Mouse (Mus musculus) hematopoietic stem cell, adult 5-6 weeks (primary cell): ENCODE results near the gene Pcx. TPM values are rescaled to one million over a fixed set of nuclear protein-coding genes. Genes with fewer than 3 reads are reported as not detected.

ENCODE experiments used
- ATAC-seq, 2 experiments: fragments of 125-278 bp in 1 of 2; replicated peaks in 1 of 2; 2 replicates each; pipeline ENCODE4 v1.8.0; 2016 to 2017; ENCODE audit warnings: inconsistent platforms in 2 of 2, mild to moderate bottlenecking in 2 of 2, moderate number of reproducible peaks in 2 of 2, low read depth in 1 of 2, moderate TSS enrichment in 1 of 2; ENCODE audit not compliant: low FRiP score in 2 of 2, poor library complexity in 2 of 2, severe bottlenecking in 2 of 2, insufficient read depth in 1 of 2, low TSS enrichment in 1 of 2
- total RNA-seq: library from RNA; stranded (forward); fragments of 172-1452, 232-1000 nt; gene quantifications from 2 replicates; pipeline ENCODE4 v1.2.3, GENCODE M21; 2017

Gene Pcx
- total RNA-seq, 1 experiment from 2014 or later: 1.2 TPM

DNA sequence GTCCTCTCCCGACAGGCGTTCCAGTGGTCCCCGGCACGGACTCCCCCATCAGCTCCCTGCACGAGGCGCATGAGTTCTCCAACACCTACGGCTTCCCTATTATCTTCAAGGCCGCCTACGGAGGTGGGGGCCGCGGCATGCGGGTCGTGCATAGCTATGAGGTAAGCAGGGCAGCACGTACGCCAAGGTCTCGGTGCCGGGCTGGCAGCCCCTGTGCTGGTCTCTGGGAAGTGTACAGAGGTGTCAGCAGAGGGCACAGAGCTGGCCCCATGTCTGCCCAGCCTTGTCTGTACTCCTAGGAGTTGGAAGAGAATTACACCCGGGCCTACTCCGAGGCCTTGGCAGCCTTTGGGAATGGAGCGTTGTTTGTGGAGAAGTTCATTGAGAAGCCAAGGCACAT lies 92.2 kb downstream of the Pcx start:
- no peak for ATAC-seq

DNA sequence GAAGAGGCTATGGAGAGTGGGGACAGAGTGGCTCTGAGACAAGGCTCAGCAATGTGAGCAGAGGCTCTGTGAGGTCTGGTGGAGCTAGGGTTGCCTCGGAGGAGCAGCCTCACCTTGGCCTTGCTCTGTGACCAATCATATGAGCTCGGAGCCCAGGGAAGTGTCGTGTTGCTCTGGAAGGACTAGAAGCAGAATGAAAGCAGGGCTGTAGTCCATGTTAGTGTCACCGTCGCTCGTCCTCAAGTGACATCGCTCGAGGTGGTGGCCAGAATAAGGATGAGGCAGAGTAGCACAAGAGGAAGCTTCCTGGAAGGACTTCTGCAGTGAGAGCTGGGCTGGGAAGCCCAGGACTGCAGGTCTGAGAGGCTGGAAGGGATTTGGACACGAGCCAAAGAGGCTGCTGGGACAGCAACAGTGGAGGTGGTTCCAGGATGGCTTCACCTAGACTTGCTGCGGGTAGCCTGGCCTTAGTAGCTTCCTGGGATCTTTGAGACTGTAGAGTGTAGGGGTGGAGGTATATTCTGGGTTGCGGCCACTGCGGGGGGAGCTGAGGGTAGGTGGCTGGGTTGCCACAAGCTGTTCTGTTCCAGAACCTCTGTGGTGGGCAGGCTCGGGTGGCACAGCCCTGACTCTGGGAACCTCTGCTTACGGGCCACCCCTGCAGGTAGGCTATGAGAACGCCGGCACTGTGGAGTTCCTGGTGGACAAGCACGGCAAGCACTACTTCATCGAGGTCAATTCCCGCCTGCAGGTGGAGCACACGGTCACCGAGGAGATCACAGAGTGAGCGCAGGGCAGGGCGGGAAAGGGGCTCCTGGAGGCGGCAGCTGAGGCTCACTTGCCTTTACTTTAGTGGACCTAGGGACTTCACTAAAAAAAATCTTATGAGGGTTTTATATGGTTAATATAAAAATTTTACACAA lies 93.8 kb downstream of the Pcx start:
- ATAC-seq: peak; percentile 83 to 95

DNA sequence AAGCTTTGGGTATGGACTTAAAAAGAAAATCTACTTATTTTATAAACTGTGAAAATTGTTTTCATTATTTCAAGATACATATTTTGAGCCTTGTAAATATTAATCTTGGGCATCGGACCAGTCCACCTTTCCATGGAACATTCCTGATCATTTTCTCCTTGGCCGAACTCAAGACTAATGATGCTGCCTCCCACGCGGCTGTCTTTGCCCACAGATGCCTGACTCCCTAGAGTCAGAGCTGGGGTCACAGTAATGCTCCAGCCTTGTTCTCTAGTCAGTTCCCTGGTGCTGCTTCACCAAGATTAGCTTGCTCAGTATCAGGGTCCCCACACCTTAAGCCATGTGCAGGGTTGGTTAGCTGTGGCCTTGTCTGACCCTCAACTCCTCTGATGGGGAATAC lies 95.4 kb downstream of the Pcx start:
- no peak for ATAC-seq

DNA sequence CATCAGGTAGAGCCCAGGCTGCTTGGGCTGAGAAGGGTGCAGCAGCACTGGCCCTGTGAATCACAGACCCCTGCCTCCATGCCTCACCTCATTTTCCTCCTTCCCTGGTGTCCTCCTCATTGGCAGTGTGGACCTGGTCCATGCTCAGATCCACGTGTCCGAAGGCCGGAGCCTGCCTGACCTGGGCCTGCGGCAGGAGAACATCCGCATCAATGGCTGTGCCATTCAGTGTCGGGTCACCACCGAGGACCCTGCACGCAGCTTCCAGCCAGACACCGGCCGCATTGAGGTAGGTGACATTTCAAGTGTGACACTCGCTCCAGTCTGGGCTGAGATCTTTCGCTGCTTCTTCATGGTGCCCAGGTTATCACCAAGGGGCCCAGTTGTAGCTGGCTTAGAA lies 97.1 kb downstream of the Pcx start:
- no peak for ATAC-seq

DNA sequence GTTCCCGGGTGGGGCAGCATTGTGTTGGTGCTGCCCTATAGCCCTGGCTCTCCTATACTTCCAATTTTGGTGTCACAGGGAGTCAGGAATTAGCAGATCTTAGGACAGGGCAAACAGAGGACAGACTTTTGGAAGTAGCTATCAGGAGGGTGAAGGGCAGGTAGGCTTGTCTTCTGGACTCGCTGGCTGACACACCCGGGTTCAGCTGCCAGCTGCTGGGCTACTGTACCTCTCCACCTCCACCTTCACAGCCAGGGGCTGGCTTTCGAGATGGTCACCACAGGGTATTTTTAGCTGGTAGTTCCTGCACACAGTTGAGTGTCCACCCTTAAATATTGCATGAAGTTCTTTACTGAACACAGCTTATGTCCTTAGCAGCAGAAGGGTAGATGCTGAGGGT lies 98.2 kb downstream of the Pcx start:
- no peak for ATAC-seq

DNA sequence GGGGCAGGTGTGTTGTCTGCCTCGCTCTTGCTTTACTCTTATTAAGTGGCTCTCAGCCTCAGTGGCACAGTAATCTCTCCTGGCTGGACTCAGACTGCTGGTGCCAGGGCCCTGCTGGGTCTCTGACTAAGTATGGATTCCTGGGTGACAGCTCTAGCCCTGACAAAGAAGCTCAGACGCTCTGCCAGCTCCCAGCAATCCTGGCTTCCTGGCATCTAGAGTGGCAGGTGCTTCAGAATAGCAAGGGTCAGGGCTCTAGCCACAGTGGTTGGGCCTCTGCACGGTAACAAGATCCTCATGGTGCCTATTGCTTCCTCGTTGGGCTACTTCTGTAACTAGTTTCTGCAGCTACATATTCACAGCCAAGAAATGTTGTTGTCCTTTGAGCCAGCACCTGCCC lies 99.8 kb downstream of the Pcx start:
- no peak for ATAC-seq

DNA sequence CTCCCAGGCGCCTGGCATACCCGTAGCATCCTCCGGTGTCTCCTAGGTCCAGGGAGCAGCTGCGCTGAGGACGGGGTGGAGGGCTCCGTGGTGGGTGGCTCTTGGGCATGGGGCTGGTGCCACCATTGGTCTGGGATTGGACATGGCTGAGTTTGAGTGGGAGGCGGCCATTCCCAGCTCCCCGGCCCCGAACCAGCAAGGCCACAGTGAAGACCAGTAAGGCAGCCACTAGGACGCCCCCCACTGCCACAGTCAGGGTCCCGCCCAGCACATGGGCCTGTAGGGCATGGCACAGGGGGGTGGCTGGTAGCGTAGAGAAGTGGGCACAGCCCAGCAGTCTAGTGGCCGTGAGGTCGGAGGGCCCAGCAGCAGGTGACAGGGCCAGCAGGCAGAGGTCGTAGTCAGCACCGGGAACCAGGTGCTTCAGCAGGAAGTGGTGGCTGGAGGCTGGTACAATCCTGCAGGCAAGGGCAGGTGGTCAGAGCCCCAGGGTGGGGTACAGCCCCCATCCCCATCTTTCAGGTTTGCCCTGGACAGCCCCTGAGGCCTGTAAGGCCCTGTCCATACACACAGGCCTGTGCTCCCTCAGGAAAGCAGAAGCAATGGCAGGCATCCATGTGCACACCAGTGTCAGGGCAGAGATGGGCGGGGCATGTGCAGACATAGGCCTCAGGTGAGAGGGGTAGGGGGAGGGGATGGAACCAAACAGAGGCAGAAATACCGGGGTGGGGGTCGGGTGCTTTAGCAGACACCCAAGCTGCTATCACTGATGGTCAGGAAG lies 102.1 kb downstream of the Pcx start:
- ATAC-seq: no peak

DNA sequence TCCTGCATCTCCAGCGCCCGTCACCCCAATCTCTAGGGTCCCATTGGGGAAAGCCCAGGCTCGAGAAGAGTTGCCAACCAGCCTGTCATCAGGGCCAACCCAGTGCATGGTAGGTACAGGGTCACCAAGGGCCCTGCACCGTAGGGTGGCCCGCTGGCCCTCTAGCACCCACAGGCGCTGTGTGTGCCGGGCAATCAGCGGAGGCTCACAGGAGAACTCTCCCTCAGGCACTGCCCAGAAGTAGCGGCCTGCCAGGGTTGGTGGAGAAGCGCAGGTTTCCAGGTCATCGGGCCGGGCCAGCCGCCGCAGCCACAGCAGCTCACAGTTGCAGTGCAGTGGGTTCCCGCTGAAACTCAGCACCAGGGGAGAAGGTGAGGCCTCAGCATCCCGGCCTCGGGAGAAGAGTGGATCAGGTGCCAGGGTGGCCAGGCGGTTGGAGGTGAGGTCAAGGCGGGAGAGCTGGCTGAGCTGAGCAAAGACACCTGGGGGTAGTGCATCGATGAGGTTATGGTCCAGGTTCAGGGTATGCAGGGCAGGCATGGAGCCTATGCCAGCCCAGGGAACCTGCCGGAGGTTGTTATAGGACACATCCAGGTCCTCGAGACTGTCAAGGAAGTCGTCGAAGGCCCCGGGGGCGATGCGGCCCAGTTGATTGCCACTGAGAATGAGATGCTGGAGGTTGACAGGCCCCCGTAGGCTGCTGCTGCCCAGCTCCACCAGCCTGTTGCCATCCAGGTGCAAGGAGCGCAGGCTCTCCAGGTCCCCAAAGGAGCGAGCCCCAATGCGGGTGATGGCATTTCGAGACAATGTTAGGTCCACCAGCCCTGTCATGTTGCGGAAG lies 103.4 kb downstream of the Pcx start:
- no peak for ATAC-seq

DNA sequence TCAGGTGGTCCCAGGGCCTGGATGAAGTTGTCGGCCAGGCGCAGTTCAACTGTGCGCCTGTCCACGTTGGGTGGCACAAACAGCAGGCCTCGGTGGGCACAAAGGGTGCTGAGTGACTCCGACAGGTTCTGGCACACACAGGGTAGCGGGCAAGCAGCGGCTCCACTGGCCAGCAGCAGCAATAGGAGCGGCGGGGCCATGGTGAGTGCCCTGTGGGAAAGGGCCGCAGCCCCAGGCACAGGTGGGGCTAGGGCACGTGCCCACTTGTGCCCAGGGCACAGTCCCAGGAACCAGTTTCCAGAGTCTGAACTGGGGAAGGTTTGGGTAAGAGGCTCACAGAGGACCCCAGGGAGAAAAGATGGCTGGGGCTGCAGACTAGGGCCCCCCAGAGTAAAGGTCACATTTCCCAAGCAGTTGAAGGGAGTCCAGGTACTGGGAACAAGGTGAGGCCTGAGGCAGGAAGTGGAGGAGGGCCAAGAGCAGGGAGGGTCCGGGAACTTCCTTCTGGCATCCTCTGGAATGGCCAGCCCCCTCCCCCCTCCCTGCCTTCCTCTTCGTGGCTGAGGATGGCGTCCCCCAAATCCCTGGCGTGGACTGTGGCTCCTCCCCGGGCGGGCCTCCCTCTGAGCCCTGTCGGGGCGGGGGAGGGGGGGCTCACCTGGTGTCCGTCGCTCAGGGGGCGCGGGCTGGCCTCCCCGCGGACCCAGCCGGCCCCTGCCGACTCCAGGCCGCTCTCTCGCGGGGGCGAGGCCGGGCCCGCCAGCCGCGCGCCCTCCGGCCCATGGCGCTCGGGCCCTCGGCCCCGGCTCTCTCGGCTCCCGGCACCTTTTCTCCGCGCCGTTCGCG lies 104.3 kb downstream of the Pcx start:
- no peak for ATAC-seq

DNA sequence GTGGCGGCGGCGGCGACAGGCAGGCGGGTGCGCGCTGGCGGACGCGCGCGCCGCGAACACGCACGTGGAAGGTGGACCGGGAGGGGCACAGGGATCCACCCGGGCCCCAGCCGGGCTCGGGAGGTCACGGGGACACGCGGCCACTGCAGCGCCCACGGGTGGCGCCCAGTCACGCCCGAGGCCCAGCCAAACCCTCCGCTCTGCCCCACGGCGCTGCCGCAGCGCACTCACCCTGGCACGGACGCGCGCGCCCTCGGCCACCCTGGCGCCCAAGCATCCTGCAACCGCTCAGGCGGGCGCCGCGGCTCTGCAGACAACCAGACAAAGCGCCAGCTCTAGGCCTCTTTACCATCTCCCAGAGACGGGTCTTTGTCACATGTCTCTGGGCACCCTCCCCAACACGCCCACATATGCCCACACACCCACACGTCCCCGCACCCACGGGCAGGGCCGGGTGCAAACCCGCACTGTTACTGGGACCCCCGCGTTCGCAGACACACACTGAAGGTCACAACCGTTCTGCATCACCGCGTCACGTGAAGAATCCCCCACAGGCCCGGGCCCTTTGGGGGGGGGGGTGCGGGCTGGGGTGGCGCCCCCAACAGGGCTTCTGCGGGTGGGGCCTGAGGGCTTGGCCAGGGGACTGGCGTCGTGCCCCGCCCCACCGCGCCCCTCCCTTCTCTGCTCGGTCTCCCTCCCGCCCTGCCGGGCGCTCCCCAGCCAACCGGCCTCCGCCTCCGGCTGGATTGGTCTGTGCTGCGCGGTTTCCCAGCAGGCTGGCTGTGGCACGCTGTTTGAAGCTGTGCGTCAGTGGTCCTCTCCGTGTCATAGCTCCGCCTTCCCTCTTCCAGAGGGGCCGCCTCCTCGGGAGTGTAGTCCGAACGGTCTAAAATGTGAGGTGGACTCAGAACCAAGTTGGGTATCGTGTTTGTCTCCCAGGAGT lies 105.2 kb downstream of the Pcx start, which contains the start of gene Lrfn4:
Lrfn4 (minus strand) TSS at position 517 of the 943 bp plus-strand sequence.
- ATAC-seq: peak; percentile 82 to 85

DNA sequence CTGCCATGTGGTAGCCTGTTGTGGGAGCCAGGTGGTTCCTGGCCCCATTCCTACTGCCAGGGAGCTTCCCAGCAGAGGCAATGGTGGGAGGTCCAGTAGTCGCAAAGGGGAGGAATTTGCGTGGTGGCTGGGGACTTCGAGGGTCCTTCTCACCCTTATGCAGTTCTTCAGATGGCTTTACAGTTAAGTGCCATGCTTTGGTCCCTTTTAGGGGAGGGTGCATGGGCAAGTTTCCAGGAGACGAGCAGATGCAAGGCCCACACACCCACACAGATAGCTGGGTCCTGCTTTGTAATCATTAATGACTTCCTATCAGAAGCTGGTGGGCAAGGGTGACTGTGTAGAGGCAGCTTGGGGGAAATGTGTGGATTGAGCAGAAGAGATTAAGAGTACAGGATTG lies 106.3 kb downstream of the Pcx start:
- ATAC-seq: no peak

DNA sequence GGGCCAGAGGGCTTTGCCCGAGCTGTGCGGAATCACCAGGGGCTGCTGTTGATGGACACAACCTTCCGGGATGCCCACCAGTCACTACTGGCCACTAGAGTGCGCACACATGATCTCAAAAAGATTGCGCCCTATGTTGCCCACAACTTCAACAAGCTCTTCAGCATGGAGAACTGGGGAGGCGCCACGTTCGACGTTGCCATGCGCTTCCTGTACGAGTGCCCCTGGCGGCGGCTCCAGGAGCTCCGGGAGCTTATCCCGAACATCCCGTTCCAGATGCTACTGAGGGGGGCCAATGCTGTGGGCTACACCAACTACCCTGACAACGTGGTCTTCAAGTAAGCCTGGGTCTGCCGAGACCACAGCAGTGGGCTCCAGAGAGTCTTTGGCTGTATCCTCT lies 107.9 kb downstream of the Pcx start:
- no peak for ATAC-seq

DNA sequence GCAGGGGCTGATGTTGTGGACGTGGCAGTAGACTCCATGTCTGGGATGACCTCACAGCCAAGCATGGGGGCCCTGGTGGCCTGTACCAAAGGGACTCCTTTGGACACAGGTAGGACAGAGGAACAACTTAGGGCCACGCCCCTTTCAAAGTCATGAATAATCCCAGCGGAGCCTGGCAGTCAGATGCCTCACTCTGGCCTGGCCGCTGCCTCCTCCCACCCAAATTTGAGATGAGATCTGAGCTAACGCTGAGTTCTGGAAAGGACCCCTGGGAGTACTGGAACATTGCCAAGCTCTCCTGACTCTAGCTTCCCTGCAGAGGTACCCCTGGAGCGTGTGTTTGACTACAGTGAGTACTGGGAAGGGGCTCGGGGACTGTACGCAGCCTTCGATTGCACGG lies 109.2 kb downstream of the Pcx start:
- no peak for ATAC-seq

DNA sequence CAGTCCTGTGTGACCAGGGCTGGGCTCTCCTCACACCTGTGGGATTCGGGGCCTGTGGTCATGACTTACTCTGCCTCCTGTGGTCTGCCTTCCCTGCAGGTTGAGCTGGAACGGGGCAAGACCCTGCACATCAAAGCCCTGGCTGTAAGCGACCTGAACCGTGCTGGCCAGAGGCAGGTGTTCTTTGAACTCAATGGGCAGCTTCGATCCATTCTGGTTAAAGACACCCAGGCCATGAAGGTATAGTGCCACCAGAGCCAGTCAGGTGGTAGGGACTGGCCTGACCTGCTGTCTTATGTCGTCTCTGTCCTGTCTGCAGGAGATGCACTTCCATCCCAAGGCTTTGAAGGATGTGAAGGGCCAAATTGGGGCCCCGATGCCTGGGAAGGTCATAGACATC lies 110.4 kb downstream of the Pcx start:
- ATAC-seq: no peak

DNA sequence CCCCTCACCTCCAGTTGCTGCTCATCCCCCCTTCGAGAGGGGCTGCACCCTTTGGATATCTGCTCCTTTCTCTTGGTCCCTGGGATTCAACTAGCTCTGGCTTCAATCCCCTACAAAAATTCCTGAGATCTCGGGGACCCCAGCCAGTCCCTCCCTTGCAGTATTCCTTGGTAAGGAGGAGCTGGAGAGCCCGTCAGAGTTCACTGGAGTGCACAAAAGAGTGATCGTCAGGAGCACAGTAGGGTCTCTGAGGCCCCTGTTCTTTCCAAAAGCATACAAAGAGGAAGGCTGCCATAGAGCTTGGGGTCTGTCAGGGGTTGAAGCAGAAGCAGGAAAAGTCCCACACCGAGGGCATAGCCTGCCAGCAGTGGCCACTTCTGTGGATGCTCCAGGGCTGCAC lies 112.5 kb downstream of the Pcx start:
- no peak for ATAC-seq

DNA sequence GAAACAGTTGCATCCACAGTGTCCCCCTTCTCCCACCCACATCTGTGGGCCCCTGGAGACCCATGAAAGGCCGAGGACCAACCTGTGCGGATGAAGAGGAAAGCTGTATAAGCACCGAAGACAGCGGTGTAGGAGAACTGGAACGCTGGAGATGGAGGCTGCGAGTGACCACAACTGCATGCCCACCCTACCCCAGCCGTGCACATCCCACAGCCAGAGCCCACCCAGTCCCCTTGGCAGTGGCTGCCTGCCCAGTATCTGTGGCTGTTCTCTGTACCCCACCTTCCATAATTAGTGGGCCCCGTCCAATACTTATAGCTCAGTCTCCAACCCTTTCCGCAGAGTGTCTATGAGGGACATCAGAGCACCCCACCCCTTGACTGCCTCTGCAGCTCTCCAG lies 113.1 kb downstream of the Pcx start:
- ATAC-seq: no peak
